Mouse (Mus musculus) induced T-regulatory cell, adult 2 months (primary cell): Measurements from ENCODE around the gene Dna2.
"Not testable (repeated sequence)": the region's sequence is repeated elsewhere in the genome, so short reads cannot be mapped to it uniquely, and the experiment has no call there.

Source experiments
- DNase-seq: peaks from one replicate; pipeline ENCODE4 v3.0.0-alpha.2; 2012; ENCODE audit warnings: low read depth

Gene Dna2

DNA sequence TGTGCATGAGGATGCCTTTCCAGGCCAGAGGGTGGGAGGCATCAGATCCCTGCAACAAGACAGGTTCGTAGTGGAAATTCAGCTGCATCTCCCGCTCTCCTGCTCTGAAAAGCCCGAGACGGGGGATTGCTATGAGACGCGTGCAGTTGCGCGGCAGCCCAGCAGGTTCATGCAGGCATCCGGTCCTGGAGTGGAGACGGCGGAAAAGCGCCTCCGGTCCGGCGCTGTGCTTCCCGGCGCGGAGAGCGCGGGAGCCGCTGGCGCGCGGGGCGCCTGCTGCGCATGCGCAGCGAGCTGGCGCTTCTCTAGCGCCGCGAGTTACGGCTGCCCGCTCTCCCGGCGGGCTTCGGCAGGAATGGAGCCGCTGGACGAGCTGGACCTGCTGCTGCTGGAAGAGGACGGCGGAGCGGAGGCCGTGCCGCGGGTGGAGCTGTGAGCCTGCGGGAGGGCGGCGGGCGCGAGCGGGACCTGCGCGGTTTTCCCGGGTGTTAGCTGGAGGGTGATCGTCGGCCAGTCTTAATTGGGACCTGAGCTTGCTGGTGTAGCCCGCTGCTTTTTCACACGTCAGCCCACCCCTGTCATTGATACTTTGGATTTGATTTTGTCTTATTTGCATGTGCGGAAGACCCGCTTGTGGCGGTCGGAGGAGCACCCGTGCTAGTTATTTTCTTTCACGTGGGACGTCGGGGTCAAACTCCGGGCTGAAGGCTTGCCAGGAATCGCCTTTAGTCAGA lies at the start of gene Dna2:
Dna2 (plus strand) TSS at position 289 of the 734 bp plus-strand sequence.
- DNase-seq: peak; percentile 89

DNA sequence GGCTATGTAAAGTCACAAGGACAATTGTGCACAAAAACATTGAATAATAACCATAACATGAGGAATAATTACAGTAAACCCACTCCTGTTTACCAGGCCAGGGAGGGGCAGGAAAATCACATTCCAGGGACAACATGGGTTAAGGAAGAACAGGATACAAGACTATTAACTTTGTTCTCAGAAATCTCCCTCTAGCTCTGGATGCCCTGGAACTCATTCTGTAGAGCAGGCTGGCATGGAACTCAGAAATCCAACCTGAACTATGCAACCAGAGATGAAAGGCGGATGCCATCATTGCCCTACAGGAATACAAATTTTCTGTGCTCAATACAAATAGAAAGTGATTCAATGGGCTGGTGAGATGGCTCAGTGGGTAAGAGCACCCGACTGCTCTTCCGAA lies 49.4 kb upstream of the Dna2 start:
- no peak for DNase-seq

DNA sequence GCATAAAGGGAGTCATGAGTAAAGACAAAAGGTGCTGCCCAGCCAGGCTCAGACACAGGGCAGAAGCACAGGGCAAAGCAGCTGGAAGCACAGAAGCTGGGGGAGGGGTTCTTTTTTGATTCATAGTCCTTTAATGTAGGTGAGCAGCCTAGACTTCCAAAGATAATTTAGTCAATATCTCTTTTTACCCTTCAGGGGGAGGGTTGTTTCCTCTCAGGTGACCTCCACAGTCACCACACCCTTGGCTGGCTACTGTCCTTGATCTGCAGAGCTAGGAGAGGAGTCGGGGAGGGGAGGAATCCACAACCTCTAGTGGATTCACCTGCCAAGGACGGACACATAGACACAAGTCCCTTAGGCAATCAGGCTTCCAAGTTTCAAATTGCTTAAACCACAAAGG lies 48.8 kb upstream of the Dna2 start:
- DNase-seq: no peak

DNA sequence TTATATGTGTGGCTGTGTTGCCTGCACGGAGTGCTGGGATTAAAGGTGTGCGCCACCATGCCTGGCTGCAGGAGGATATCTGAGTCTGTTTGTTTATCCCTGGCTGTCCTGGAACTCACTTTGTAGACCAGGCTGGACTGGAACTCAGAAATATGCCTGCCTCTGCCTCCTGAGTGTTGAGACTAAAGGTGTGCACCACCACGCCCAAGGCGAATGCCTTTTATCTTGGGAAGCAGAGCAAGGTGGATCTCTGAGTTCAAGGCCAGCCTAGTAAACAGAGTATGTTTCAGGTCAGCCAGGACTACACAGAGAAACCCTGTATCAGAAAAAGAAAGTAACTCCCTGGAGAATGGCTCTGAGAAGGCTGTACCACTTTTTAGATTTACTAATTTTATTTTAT lies 46.7 kb upstream of the Dna2 start:
- DNase-seq: no peak

DNA sequence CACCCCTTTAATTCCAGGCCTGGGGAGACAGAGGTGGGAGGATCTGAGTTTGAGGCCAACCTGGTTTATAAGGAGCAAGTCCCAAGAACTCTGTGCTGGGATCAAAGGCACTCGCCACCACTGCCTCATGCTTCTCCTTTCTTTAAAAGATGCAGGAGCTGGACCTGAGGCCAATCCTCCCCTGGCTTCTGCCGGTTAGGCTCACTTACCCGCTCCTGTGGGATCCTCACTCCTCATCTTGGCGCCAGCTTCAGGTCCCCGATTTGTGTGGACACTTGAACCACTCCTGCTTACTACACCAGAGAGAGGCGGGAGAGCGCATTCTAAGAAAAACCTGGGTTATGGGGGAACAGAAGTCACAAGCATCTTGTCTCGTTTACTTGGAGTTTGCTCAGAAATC lies 45.0 kb upstream of the Dna2 start:
- DNase-seq: no peak

DNA sequence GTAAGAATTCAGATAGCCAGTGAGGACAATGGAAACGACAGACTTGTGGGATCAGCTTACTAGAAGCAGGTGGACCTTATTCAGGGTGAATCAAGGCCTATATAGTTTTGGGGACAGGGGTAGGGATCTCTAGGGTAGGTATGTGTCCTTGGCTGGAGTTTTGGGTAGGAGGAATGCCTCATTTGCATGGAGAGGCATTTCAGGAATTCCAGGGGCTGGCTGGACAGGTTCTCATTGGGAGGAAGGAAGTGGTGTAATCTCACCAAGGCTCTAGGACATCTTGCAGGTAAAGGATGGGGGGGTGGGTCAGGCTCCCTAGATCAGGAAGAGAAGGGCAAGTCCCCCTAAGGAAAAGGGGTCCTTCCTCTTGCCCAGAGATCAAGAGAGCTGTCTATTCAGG lies 44.0 kb upstream of the Dna2 start:
- no peak for DNase-seq

DNA sequence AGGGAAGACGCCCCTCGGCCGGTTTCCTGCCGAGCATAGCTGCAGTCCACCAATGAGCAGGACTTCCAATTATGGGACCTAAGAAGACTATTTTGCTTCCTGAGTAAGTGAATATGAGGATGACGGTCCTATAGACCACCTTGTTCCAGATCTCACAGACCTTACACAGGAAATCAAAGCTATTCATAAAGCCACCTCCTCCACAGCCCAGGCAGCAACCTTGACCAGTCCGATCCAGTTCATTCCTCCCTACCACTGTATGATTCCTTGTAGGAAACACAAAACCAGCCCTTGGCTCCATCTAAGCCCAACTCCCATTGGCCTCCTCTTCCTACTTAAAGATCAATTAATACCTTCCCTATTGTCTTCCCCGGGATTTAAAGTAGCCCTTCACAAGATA lies 40.5 kb upstream of the Dna2 start:
- DNase-seq: no peak

DNA sequence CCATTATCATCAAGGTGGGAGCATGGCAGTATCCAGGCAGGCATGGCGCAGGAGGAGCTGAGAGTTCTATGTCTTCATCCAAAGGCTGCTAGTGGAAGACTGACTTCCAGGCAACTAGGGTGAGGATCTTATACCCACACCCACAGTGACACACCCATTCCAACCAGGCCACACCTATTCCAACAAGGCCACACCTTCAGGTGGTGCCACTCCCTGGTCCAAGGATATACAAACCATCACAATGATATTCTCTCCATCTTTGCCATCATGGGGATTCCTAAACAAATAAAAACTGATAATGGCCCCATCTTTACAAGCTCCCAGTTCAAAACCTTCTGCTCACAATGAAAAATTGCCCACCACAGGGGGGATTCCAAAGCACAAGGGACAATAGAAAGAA lies 37.9 kb upstream of the Dna2 start, which contains the start of gene Tet1:
Tet1 (minus strand) TSS at position 101 of the 400 bp plus-strand sequence.
- not testable (repeated sequence) for DNase-seq

DNA sequence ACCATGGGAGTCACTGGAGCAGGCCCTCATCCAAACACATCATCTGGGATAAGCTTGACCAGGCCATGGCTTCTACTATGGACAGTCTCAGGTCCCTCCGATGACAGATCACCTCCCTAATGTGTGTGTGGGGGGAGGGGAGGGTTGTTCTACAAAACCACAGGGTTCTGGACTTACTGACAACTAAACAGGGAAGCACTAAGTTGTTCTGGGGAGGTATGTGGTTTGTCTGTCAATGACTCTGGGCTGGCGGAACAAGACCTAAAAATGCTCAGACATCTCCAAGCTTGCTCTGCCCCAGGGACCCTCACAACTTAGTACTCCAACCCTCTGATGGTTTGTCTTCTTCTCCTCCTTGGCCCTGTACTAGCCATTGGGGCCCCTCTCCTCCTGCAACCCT lies 35.7 kb upstream of the Dna2 start:
- DNase-seq: no peak

DNA sequence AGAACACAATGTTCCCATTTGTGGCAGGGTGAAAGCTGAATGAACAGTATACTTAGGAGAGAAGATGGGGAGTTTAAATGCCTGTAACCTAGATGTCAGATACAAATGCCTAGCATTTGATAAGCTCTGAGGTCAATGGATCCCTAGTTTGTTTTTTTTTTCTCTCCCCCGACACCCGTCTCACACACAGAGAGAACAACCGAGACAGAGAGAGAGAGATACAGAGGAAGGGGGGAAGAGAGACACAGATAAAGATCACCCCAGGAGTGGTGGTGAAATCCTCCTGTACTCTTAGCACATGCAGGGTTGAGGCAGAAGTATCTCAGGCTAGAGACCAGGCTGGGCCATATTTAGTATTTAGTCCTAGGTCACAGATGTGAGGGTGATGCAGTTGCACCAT lies 27.8 kb upstream of the Dna2 start:
- peak; percentile 19 for DNase-seq

DNA sequence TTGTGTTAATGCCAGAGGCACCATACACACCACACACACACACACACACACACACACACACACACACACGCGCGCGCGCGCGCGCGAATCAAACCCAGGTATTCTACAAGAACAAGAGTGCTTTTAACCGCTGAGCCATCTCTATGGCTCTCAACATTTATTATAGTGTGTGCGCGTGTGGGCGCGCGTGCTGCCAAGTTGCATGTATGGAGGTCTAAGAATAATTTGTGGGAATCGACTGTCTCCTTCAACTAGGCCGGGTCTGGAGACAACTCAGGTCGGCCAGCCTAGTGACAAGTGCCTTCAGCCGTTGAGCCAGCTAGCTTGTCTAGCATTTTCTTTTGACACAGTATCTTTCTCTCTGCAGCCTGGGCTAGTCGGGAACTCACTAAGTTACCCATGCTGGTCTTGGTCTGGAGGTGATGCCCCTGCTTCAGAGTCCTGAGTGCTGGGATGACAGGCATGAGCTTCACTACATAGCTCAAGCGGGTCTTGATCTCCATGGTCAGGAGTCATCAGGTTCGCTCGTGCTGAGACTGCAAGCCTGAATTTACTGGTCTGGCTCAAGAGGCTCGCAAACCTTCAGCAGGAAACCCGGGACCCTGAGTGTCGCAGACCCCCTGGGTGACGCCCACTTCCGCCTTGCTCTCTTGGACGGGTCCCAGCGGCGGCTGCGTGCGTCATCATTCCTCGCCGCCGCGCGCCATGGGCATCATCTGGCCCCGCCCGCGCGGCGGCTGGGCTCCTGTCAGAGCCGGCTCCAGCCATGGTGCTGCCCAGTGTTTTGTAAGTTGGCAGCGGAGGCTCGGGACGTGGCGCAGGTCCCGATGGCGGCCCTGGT lies 26.7 kb upstream of the Dna2 start, which contains the start of gene Slc25a16:
Slc25a16 (plus strand) TSS at position 709 of the 841 bp plus-strand sequence.
- DNase-seq: peak; percentile 93

DNA sequence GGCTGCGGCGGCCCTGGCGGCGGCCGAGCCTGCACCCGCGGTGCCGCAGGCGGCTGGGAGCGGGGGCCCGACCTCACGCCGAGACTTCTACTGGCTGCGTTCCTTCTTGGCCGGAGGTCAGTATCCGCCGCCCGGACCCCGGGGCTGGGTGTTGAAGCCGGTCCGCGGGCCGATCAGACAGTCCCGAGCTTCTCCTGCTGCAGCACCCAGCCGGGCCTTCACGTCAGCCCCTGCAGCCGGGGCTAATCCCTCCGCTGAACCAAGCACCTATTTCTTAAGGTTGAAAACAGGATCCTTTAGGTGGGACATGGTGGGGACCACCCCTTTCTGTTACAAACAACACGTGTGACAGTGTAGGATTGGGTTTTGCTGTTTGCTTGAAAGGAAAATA lies 26.1 kb upstream of the Dna2 start:
- no peak for DNase-seq

DNA sequence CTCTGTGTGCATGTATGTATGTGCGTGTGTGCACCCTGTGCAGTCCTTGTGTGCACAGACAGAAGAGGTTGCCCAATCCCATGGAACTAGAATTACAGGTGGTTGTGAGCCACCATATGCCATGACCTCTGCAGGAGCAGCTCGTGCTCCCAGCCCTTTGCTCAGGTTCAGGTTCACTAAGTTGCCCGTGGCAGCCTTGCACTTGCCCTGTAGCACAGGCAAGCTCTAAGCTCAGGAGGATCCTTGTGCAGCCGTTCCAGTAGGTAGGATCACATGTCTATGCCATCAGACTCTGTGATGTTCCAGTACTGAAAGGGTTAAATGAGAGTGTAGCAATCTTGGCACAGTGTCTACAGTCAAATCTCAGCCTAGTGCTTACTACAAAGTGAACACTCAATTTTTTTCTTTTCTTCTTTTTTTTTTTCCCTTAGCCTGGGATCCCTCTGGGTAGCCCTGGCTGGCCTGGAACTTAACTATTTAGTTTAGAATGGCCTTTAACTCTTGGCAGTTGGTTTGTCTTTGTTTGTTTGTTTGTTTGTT lies 22.7 kb upstream of the Dna2 start:
- no peak for DNase-seq

DNA sequence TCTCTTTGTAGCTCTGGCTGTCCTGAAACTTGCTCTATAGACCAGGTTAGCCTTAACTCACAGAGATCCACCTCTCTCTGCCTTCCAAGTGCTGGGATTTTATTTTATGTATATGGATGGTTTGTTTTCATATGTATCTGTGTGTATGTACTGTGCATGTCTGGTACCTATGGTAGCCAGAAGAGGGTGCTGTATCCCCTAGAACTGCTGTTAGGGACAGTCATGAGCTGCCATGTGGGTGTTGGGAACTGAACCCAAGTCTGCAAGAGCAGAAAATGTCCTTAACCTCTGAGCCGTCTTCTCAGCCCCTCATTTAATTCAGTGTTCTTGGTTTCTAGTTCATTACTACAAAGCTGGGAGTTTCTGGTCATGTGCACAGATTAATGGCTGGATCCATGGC lies 14.4 kb upstream of the Dna2 start:
- DNase-seq: no peak

DNA sequence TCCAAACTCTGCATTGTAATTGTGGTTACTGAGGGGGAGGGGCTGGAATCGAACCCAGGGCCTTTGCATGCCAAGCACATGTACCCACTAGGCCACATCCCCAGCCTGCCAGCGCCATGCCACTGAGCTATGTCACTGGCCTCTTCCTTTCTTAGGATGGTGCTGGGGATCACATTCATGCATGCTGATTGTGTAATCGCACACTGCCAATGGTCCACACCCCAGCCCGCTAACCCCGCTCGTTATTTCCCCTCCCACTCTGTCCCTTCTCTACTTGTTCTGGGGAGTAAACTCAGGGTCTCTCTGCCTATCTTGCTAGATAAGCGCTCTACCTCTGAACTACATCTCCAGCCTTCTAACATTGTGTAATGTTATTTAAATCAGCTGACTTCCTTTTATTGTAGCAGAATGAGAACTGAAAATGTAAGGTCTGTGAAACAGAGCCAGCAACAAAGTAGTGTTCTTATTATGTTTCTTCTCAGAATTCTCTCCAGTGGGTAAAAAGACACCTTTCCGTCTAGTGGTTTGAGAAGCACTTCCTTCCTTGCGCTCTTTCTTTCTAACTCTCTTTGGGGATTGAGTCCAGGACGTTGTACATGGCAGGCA lies 1.7 kb upstream of the Dna2 start:
- DNase-seq: peak; percentile 28

DNA sequence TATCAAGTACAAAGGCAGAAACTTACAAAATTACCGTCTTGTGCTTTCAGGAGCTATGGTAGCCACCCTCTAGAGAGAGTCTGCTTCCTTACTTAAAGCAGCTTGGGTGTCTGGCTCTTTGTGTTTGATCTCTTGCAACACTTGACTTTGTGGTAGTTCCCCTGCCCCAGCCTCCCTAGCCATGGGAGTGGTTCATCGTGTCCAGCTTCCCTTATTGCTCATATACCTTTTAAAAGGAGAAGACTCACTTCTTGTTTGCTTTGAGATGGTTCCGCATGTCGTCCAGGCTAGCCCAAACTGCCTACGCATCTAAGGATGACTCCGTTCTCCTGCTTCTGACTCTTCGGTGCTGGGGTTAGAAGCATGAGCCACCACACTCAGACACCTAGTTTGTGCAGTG lies 1.7 kb downstream of the Dna2 start:
- DNase-seq: peak; percentile 12

DNA sequence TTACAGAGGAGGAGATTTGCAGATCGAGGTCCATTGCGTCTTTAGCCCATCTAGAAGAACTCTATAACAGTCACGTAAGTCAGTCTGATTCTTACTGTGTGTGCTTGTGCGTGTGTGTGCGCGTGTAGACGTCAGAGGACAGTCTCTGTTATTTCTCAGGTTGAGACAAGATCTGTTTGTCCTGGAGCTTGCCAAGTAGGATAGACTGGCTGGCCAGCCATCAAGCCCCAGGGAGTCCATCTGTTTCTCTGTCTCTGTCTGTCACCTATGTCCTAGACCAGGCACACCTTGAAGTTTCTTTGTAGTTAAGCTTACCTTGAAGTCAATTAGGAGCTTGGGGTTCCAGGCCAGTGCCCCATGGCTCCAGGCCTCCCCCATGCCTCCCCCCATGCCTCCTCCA lies 17.1 kb downstream of the Dna2 start:
- no peak for DNase-seq

DNA sequence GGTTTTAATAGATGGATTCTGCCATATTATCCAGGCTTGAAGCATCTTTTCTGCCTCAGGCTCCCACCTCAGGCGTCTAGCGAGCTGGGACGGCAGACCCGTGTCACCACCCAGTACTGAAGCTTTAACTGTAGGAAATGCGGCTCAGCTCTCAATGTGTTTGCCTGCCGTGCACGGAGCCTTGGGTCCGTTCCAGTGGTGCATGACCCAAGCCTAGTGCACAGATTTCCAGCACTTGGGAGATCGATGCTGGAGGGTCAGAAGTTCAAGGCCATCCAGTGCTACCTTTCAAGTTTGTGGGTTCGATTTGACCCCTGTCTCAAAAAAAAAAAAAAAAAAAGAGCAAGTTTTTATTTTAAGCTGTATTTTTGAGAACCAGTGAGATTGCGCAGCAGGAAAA lies 19.0 kb downstream of the Dna2 start:
- DNase-seq: no peak

DNA sequence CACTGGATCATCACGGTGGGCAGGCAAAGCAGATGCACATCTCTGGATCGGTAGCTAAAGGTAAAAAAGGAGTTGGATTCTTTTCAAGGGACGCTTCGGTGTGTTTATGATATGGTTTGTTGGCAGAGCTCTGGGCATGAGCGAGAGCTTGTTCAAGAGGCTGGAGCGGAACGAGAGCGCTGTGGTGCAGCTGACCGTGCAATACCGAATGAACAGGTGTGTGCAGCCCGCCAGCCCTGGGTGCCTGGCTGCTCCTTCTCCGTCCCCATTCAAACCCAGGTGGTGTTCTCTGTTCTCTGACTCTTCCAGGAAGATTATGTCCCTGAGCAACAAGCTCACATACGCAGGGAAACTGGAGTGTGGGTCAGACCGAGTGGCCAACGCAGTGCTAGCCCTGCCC lies 19.5 kb downstream of the Dna2 start:
- no peak for DNase-seq

DNA sequence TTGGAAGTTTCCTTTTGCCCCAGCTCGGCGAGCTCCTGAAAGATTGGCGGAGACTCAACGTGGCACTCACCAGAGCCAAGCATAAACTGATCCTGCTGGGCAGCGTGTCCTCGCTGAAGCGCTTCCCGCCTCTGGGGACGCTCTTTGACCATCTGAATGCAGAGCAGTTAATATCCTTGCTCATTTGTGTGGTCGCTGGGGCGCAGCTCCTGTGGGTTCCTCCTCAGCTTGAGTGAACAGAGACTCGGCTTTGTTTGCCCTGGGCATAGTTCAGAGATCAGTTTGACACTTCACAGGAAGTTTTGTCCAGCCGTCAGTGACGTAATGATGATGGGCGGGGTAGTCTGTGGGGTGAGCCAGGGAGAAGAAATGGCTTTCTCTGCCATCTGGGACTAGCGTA lies 25.0 kb downstream of the Dna2 start:
- DNase-seq: no peak

DNA sequence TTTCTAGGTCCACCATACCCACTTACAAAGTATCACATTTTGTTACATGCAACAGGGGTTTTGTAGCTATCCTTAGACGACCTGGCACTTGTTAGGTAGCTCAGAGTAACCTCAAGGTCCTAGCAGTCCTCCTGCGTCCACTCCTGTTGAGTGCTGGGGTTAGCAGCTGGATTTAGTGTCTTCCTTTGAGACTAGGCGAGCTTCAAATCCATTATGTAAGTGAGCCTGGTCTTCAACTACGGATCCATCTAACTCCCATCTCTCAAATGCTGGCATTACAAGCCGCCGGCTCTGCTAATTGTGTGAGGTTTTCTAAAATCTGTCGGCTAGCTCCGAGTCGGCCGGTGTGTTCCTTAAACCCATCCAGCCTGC lies 32.8 kb downstream of the Dna2 start:
- no peak for DNase-seq

DNA sequence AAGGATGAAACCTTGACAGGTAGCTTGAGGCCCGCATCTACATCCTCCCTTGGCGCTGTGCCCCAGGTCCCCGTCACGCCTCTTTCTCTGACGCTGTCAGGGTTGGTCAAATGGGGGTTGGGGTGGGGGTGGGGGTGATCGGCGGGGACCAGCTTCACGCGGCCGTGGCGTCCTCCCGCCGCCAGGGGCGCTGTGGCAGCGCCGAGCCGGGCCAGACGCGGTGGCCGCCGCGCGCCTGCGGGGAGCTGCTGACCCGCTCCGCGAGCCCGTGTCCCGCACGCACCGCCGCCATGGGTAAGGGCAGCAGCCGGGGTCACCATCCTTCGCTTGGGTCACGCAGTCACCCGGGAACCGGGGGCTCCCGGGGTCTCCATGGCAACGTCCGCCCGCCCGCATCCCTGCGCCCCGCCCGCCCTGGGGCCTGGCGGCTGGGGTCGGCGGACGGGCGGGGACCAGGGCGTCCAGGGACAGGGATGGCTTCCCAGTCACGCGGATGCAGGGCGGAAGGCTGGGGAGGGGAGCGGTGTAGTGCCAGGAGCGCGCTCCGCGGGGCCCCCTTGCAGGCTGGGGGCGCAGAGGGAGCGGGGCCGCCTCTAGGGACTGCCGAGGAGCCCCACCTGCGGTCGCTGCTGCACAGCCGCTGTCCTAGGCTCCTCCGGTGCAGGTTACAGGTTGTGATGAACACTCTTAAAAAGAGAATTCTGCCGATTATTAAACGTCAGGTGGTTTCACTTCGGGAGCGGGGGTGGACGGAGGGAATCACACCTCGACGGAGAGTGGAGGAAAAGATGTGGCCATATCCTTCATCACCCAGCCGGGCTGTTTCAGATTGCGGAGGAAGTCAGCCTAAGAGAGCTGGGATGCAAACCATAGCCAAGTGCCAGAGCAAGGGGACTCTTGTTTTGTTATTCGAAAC lies 33.5 kb downstream of the Dna2 start, which contains the start of gene Rufy2:
Rufy2 (plus strand) TSS at position 185 of the 916 bp plus-strand sequence.
- DNase-seq: peak; percentile 95
